Comparison of ENCODE assay signal across 8 mouse cellular contexts in the genomic region with DNA sequence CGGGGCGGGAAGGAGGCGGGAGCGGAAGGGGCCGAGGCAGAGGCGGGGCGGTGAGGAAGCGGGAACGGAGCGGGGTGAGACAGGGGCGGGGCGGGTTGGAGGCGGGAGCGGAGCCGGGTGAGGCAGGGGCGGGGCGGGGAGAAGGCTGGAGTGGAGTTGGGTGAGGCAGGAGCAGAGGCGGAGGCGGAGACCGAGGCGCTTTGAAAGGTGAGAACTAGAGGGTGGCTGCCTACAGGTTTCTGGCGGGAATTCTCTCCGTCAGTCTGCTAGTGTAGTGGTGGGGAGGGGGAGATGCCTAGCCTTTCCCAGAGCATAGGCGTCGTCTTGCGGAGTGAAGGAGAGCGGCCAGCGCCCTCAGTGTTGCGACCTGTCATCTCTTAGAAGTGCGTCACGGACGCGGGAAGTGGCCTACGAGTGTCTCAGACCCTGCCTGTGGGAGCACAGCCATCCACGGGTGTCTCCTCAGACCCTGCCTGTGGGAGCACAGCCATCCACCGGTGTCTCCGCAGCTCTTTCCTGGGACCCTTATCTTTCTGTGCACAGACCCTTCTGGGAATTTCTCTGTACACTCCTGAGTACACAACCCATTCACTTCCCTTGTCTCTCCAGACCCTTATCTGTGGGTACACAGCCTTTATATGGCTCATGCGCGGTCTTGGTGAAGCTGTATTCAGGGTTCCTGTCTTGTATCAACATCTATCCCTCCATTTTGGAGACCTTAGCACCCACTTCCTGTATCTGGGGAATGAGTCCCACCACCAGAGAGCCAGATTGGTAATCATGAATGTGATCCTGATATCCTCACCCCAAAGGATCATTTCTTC. TPM values are rescaled to one million over a fixed set of nuclear protein-coding genes. Genes with fewer than 3 reads are reported as not detected.
DNase-seq lines count a peak whose midpoint lies in the region; ATAC-seq and TF ChIP-seq lines count a peak whose summit lies in the region.

Ccdc82 (plus strand) TSS at position 141 of the 824 bp plus-strand sequence.

- no peaks in the 10 kb centered on the region for H3K36me3 ChIP-seq in ES-Bruce4 (ENCODE audit: control insufficient read depth, insufficient read depth, low read length, poor library complexity, severe bottlenecking)
- no peaks in the 10 kb centered on the region for H3K36me3 ChIP-seq in forebrain, embryonic 14.5 days (ENCODE audit: control insufficient read depth, insufficient read depth, low read length)

- H3K9me3 ChIP-seq in ES-Bruce4 (replicated peaks; ENCODE audit: control insufficient read depth, insufficient read depth, low read length, poor library complexity, severe bottlenecking), result no peaks in the 10 kb centered on the region
- H3K9me3 ChIP-seq in forebrain, embryonic 14.5 days (replicated peaks; ENCODE audit: control insufficient read depth, low read length), result no peaks in the 10 kb centered on the region

- H3K4me1 ChIP-seq in ES-Bruce4 (ENCODE audit: control insufficient read depth, insufficient read depth, low read length), result no peaks in the 10 kb centered on the region
- peaks cover 16% of the 10 kb centered on the region for H3K4me1 ChIP-seq in forebrain, embryonic 14.5 days (ENCODE audit: control insufficient read depth, insufficient read depth, low read length)
- peaks cover 13% of the 10 kb centered on the region for H3K4me1 ChIP-seq in lung, adult 2 months (ENCODE audit: control insufficient read depth, insufficient read depth, low read length)

- peak; percentile 92 for DNase-seq in forebrain, embryonic 14.5 days (ENCODE audit: low spot score)
- DNase-seq in heart, postnatal 14 days, result peak; percentile 90 to 92
- peak; percentile 63 to 79 for DNase-seq in layer of hippocampus, adult 18-20 months (ENCODE audit: low spot score in 2 of 2)
- DNase-seq in lung, adult 2 months, result peak; percentile 84
- peak; percentile 85 to 90 for DNase-seq in thymus, adult 18-20 months

- TF ChIP-seq CTCF in ES-Bruce4 (IDR thresholded peaks at IDR 0.05; ENCODE audit: low read depth, low read length), result no peak
- TF ChIP-seq CTCF in lung, adult 2 months (IDR thresholded peaks at IDR 0.05; ENCODE audit: insufficient read depth, low read length), result no peak

- ATAC-seq in cerebellum, adult (ENCODE audit: insufficient number of reproducible peaks, low FRiP score, low TSS enrichment), result peak; percentile 96
- ATAC-seq in forebrain, embryonic 14.5 days, result peak; percentile 97
- ATAC-seq in neutrophil, adult 5-6 weeks (ENCODE audit: extremely low read depth, insufficient number of reproducible peaks, low FRiP score, poor library complexity, severe bottlenecking), result peak; percentile 97

- H3K4me2 ChIP-seq in forebrain, embryonic 14.5 days (ENCODE audit: low read length), result peak within 1 kb of the TSS; percentile 81

- H3K27ac ChIP-seq in ES-Bruce4 (ENCODE audit: insufficient read depth, low read length), result peak within 1 kb of the TSS; percentile 12; the same call in 1 of the 2 replicates
- peak within 1 kb of the TSS; percentile 63 for H3K27ac ChIP-seq in forebrain, embryonic 14.5 days (ENCODE audit: low read depth, low read length)

- peak within 1 kb of the TSS; percentile 58 for H3K4me3 ChIP-seq in ES-Bruce4 (ENCODE audit: low read depth, low read length)
- H3K4me3 ChIP-seq in forebrain, embryonic 14.5 days (ENCODE audit: low read depth, low read length), result peak within 1 kb of the TSS; percentile 56
- peak within 1 kb of the TSS; percentile 83 for H3K4me3 ChIP-seq in lung, adult 2 months (replicated peaks; ENCODE audit: extremely low read depth, low read depth, low read length)

- H3K27me3 ChIP-seq in ES-Bruce4 (ENCODE audit: control insufficient read depth, insufficient read depth, low read length, poor library complexity, severe bottlenecking), result no peaks in the 10 kb centered on the region
- H3K27me3 ChIP-seq in forebrain, embryonic 14.5 days (replicated peaks; ENCODE audit: control insufficient read depth, insufficient read depth, low read length), result no peaks in the 10 kb centered on the region

- WGBS in forebrain, embryonic 14.5 days, result 2% methylated on average over 34 of the region's 39 CpGs
- 3% methylated on average over 33 of the region's 39 CpGs for WGBS in lung, adult 2 months

- intact Hi-C loops in heart, postnatal 14 days (cut with DNase I), result no loop called here

- 0 out of 2 replicates have a peak, but pooled peaks have one; percentile 7 for TF ChIP-seq EP300 in ES-Bruce4 (IDR thresholded peaks at IDR 0.05; ENCODE audit: insufficient read depth, low read depth, low read length)

- H3K9ac ChIP-seq in ES-Bruce4 (ENCODE audit: low read depth, poor library complexity, severe bottlenecking), result peak within 1 kb of the TSS; percentile 82
- H3K9ac ChIP-seq in forebrain, embryonic 14.5 days (ENCODE audit: low read length), result peak within 1 kb of the TSS; percentile 73

- no peak for TF ChIP-seq POLR2A in ES-Bruce4 (IDR thresholded peaks at IDR 0.05; ENCODE audit: insufficient read depth, low read length)
- TF ChIP-seq POLR2A in lung, adult 2 months (IDR thresholded peaks at IDR 0.05; ENCODE audit: borderline replicate concordance, extremely low read depth, low read depth, low read length), result peak; percentile 73; the same call in 1 of the 2 replicates

RNA-seq across cellular contexts. Expression of gene Ccdc82, which starts in this region (rescaled TPM):
- 4.8 and 5.6 TPM in 2 replicates for polyA plus RNA-seq in ES-Bruce4 (2011; ENCODE audit: insufficient read depth, insufficient read length, low read depth, missing spikeins)
- polyA plus RNA-seq in forebrain, embryonic 14.5 days (2014; fragmentation: Nextera tagmentation; extraction: Ambion mirVana), result 8.3 and 11.1 TPM in 2 replicates
- 10 to 100 TPM in 1 of 2 experiments, 1 to 10 TPM in 1; 9.4 to 10.1 TPM for total RNA-seq in heart, postnatal 14 days (2021)
- total RNA-seq in layer of hippocampus, adult 18-20 months (2021), result 10 to 100 TPM; 16.1 to 16.8 TPM
- 10.7 and 17.8 TPM in 2 replicates for polyA plus RNA-seq in lung, adult 2 months (2012; rRNA removed)
- 65.8 and 72.5 TPM in 2 replicates for total RNA-seq in neutrophil, adult 5-6 weeks (2017)

Comparison
In these comparisons a context has a peak if more than half of its experiments do, and no peak if none do; other contexts are left out.
1. Peak in every context shown above with its lines: DNase-seq, ATAC-seq, H3K4me3 ChIP-seq and H3K27ac ChIP-seq.